Mouse (Mus musculus) cortical plate, adult 2 months (tissue): ENCODE results near the gene Hip1r.

Experiments used
- CTCF ChIP-seq: fragments of 200-500 bp; IDR thresholded peaks from 2 replicates; pipeline ENCODE4 v1.5.1; 2011; ENCODE audit warnings: mild to moderate bottlenecking, control low read depth, low read length; ENCODE audit not compliant: insufficient read depth; ENCODE audit errors: extremely low read depth
- POLR2A ChIP-seq: fragments of 200-500 bp; IDR thresholded peaks from 2 replicates; pipeline ENCODE4 v1.6.1; 2011; ENCODE audit warnings: mild to moderate bottlenecking, low read length, control low read depth; ENCODE audit not compliant: insufficient read depth; ENCODE audit errors: extremely low read depth

DNA sequence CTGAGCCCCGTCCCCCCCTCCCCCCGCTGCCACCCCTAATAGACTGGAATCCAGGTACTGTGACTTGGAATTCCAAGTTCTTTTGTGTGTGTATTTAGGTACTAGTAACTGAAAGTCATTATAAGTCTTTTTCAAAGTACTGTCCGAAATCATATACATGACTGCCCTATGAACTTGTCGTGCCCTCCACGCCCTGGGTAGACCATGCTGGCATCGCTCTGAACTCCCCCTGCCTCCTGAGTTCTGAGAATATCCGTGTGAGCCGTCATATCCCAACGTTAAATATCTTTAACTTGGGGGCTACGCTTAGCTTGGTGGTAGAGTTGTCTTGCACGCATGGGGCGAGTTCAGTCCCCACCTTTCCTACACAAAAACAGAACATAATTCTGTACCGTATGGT lies 42.3 kb upstream of the Hip1r start:
- no peak for TF ChIP-seq CTCF
- no peak for TF ChIP-seq POLR2A
